Mouse (Mus musculus): ENCODE data around the gene Kntc1.

The Kntc1 gene

GRCm38 (mm10) chr5:123808541-123808940 lies 59.0 kb downstream of the Kntc1 start:
- DNase-seq (ENCODE audit: low read depth, low spot score) = no peak

- DNase-seq (ENCODE audit: low read depth, low spot score) = no peak
These were observed 59.6 kb downstream of the Kntc1 start for GRCm38 (mm10) chr5:123809156-123809555.

GRCm38 (mm10) chr5:123816891-123817290 lies 67.4 kb downstream of the Kntc1 start:
- DNase-seq (ENCODE audit: low read depth, low spot score) = no peak

GRCm38 (mm10) chr5:123818941-123819577 lies 69.5 kb downstream of the Kntc1 start:
- DNase-seq (ENCODE audit: low read depth, low spot score) = no peak

GRCm38 (mm10) chr5:123820501-123821263 lies 71.2 kb downstream of the Kntc1 start:
- DNase-seq (ENCODE audit: low read depth, low spot score) = no peak

- no peak for DNase-seq (ENCODE audit: low read depth, low spot score)
These were observed 71.7 kb downstream of the Kntc1 start for GRCm38 (mm10) chr5:123821264-123821571.

GRCm38 (mm10) chr5:123822706-123823105 lies 73.2 kb downstream of the Kntc1 start:
- DNase-seq (ENCODE audit: low read depth, low spot score) = no peak

GRCm38 (mm10) chr5:123827659-123828091 lies 78.2 kb downstream of the Kntc1 start:
- DNase-seq (ENCODE audit: low read depth, low spot score) = no peak

GRCm38 (mm10) chr5:123832309-123832708 lies 82.8 kb downstream of the Kntc1 start:
- no peak for DNase-seq (ENCODE audit: low read depth, low spot score)

GRCm38 (mm10) chr5:123834836-123835235 lies 85.3 kb downstream of the Kntc1 start:
- DNase-seq (ENCODE audit: low read depth, low spot score) = no peak

- DNase-seq (ENCODE audit: low read depth, low spot score) = no peak
These were observed 87.9 kb downstream of the Kntc1 start for GRCm38 (mm10) chr5:123837371-123837770.

- no peak for DNase-seq (ENCODE audit: low read depth, low spot score)
These were observed 92.9 kb downstream of the Kntc1 start for GRCm38 (mm10) chr5:123842221-123842934.

GRCm38 (mm10) chr5:123842935-123843282 lies 93.4 kb downstream of the Kntc1 start:
- no peak for DNase-seq (ENCODE audit: low read depth, low spot score)

- no peak for DNase-seq (ENCODE audit: low read depth, low spot score)
These were observed 94.3 kb downstream of the Kntc1 start for GRCm38 (mm10) chr5:123843816-123844215.

GRCm38 (mm10) chr5:123844316-123844715 lies 94.8 kb downstream of the Kntc1 start:
- DNase-seq (ENCODE audit: low read depth, low spot score) = no peak

- no peak for DNase-seq (ENCODE audit: low read depth, low spot score)
These were observed 101.9 kb downstream of the Kntc1 start for GRCm38 (mm10) chr5:123851398-123851797.

- no peak for DNase-seq (ENCODE audit: low read depth, low spot score)
These were observed 104.5 kb downstream of the Kntc1 start for GRCm38 (mm10) chr5:123853877-123854504.

- no peak for DNase-seq (ENCODE audit: low read depth, low spot score)
These were observed 105.0 kb downstream of the Kntc1 start for GRCm38 (mm10) chr5:123854511-123854910.

GRCm38 (mm10) chr5:123858798-123859197 lies 109.3 kb downstream of the Kntc1 start:
- DNase-seq (ENCODE audit: low read depth, low spot score) = no peak

- DNase-seq (ENCODE audit: low read depth, low spot score) = no peak
These were observed 113.1 kb downstream of the Kntc1 start for GRCm38 (mm10) chr5:123862374-123863350.

GRCm38 (mm10) chr5:123863934-123864333 lies 114.4 kb downstream of the Kntc1 start:
- DNase-seq (ENCODE audit: low read depth, low spot score) = no peak
